ENCODE assay signal across 10 mouse cellular contexts in the genomic region with DNA sequence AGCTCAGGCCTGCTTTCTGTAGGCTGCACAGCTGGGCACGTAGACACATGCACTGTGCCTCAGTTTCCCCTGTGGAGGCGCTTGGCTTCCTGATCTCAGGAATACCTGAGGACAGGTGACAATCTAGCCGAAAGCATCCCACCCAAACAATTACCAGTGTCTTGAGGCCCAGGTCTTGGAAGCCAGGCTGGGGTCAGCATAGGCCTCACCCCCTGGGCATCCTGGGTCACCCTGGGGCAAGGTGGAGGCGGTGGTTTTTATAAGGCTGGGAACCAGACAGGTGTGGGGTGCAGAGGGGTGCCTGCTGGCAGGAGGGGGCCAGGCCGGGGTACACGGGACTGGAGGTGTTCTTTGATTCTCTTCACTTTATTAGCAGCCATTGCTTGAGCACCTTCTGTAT.
DNase-seq lines count a peak whose midpoint lies in the region; ATAC-seq and TF ChIP-seq lines count a peak whose summit lies in the region.
"Had no signal": no experiment of that assay in that cellular context is flagged by ENCODE, and none has a peak within 500 bp of the region (broad histone marks: within the 10 kb centered on the region; RNA-seq: fewer than 3 reads in every experiment).

No protein-coding gene starts in this region.

- DNase-seq in gastrocnemius, adult 2 months: peak; percentile 54
- no peak for DNase-seq in gastrocnemius, postnatal 10 days
- DNase-seq in kidney, postnatal 4 days: no peak
- DNase-seq in G1E (ENCODE audit: low spot score): no peak
- DNase-seq in liver, postnatal 0 days: no peak
- DNase-seq in urinary bladder, postnatal 36 days (ENCODE audit: low spot score in 2 of 2): no peak
- no peak for DNase-seq in urinary bladder, postnatal 4 days (ENCODE audit: low spot score in 2 of 2)
- DNase-seq: cerebellum, adult 11-12 months had no signal

- H3K36me3 ChIP-seq in kidney, embryonic 16.5 days (ENCODE audit: insufficient read depth, low read length): no peaks in the 10 kb centered on the region
- no peaks in the 10 kb centered on the region for H3K36me3 ChIP-seq in G1E (replicated peaks)
- no peaks in the 10 kb centered on the region for H3K36me3 ChIP-seq in liver, postnatal 0 days (replicated peaks; ENCODE audit: insufficient read depth, low read length)

- H3K27me3 ChIP-seq in kidney, embryonic 16.5 days (ENCODE audit: insufficient read depth, low read length): no peaks in the 10 kb centered on the region
- H3K27me3 ChIP-seq in G1E (ENCODE audit: insufficient read depth, low read length): peaks cover 10% of the 10 kb centered on the region; the same call in 1 of the 2 replicates
- no peaks in the 10 kb centered on the region for H3K27me3 ChIP-seq in liver, postnatal 0 days (ENCODE audit: insufficient read depth, low read length)

- H3K4me3 ChIP-seq in gastrocnemius, adult 2 months: no peak overlapping the region
- no peak overlapping the region for H3K4me3 ChIP-seq in kidney, embryonic 16.5 days (ENCODE audit: low read length)
- H3K4me3 ChIP-seq in G1E (ENCODE audit: low read depth, low read length): peak overlapping the region; percentile 69; the same call in 1 of the 2 replicates
- no peak overlapping the region for H3K4me3 ChIP-seq in liver, postnatal 0 days (ENCODE audit: low read depth, low read length)

- no peak for TF ChIP-seq EP300 in liver, postnatal 0 days (IDR thresholded peaks at IDR 0.05; ENCODE audit: low read depth)

- 82% methylated on average over 6 of the region's 6 CpGs for WGBS in kidney, embryonic 16.5 days
- 85% methylated on average over 6 of the region's 6 CpGs for WGBS in liver, postnatal 0 days (ENCODE audit: insufficient replicate concordance)

- ATAC-seq in kidney, embryonic 16.5 days (ENCODE audit: low FRiP score, low TSS enrichment): no peak
- no peak for ATAC-seq in G1E (ENCODE audit: extremely low read depth, insufficient number of reproducible peaks, low FRiP score, poor library complexity, severe bottlenecking)
- ATAC-seq in liver, postnatal 0 days: no peak

- H3K9ac ChIP-seq in kidney, embryonic 16.5 days (replicated peaks; ENCODE audit: low read length): no peak overlapping the region; the same call in 1 of the 2 replicates
- H3K9ac ChIP-seq in liver, postnatal 0 days (replicated peaks): no peak overlapping the region
- H3K9ac ChIP-seq: hindbrain, embryonic 14.5 days had no signal

- peak overlapping the region; percentile 98 for H3K27ac ChIP-seq in gastrocnemius, adult 2 months
- H3K27ac ChIP-seq in kidney, embryonic 16.5 days (ENCODE audit: low read length): peak overlapping the region; percentile 71
- H3K27ac ChIP-seq in liver, postnatal 0 days (ENCODE audit: low read depth): peak overlapping the region; percentile 89
- H3K27ac ChIP-seq: hindbrain, embryonic 14.5 days had no signal

- no peak overlapping the region for H3K4me2 ChIP-seq in kidney, embryonic 16.5 days (replicated peaks; ENCODE audit: low read depth, low read length)
- H3K4me2 ChIP-seq in liver, postnatal 0 days (ENCODE audit: low read depth, low read length): no peak overlapping the region
- H3K4me2 ChIP-seq: hindbrain, embryonic 14.5 days had no signal

- peaks cover 27% of the 10 kb centered on the region for H3K4me1 ChIP-seq in kidney, embryonic 16.5 days (ENCODE audit: insufficient read depth, low read length)
- peaks cover 67% of the 10 kb centered on the region for H3K4me1 ChIP-seq in G1E (ENCODE audit: insufficient read depth, low read depth, low read length)
- peaks cover 27% of the 10 kb centered on the region for H3K4me1 ChIP-seq in liver, postnatal 0 days (ENCODE audit: insufficient read depth)

- no peak for TF ChIP-seq CTCF in gastrocnemius, adult 2 months (IDR thresholded peaks at IDR 0.05)
- no peak for TF ChIP-seq CTCF in G1E (IDR thresholded peaks at IDR 0.05; ENCODE audit: low read depth, low read length)
- no peak for TF ChIP-seq CTCF in liver, postnatal 0 days (IDR thresholded peaks at IDR 0.05; ENCODE audit: low read depth)

- intact Hi-C loops in gastrocnemius, adult 2 months (cut with DNase I): loop anchor here (2.0 kb wide), 1 partner anchor 59 kb away; no protein-coding TSS in a partner anchor

- no peaks in the 10 kb centered on the region for H3K9me3 ChIP-seq in kidney, embryonic 16.5 days (ENCODE audit: low read length)
- no peaks in the 10 kb centered on the region for H3K9me3 ChIP-seq in G1E (replicated peaks)
- no peaks in the 10 kb centered on the region for H3K9me3 ChIP-seq in liver, postnatal 0 days (ENCODE audit: low read length)
